Mouse (Mus musculus) myocyte (in vitro differentiated cells): ENCODE measurements around the gene Abcg2. TPM values are rescaled to one million over a fixed set of nuclear protein-coding genes. Genes with fewer than 3 reads are reported as not detected.

Experiments used
- H3K27me3 ChIP-seq: one replicate; pipeline ENCODE4 v1.6.1; 2011; ENCODE audit not compliant: control insufficient read depth, insufficient read depth, insufficient read length
- H3K36me3 ChIP-seq: one replicate; pipeline ENCODE4 v1.6.1; 2011; ENCODE audit not compliant: control insufficient read depth, insufficient read depth
- H3K4me2 ChIP-seq: one replicate; pipeline ENCODE4 v1.6.1; 2011; ENCODE audit warnings: low read depth, control low read depth
- H3K4me3 ChIP-seq: one replicate; pipeline ENCODE4 v1.5.1; 2011; ENCODE audit warnings: mild to moderate bottlenecking, control low read depth, moderate library complexity
- H3K79me2 ChIP-seq: one replicate; pipeline ENCODE4 v1.6.1; 2011; ENCODE audit not compliant: control insufficient read depth, insufficient read depth
- H3ac ChIP-seq: one replicate; pipeline ENCODE4 v1.6.1; 2011; ENCODE audit not compliant: control insufficient read depth, insufficient read length
- CEBPB ChIP-seq: IDR thresholded peaks from 2 replicates; pipeline ENCODE4 v1.6.1; 2011; ENCODE audit warnings: mild to moderate bottlenecking, moderate library complexity; ENCODE audit not compliant: poor library complexity, insufficient read depth, severe bottlenecking
- E2F4 ChIP-seq: IDR thresholded peaks from one replicate; pipeline ENCODE4 v1.6.1; 2011; ENCODE audit warnings: mild to moderate bottlenecking, control low read depth, moderate library complexity; ENCODE audit not compliant: insufficient read depth
- MAX ChIP-seq: IDR thresholded peaks from one replicate; pipeline ENCODE4 v1.6.1; 2011; ENCODE audit warnings: low read depth, mild to moderate bottlenecking, control low read depth
- MYOD1 ChIP-seq, 3 experiments: IDR thresholded peaks; one replicate each; pipeline ENCODE4 v1.6.1; 2011; ENCODE audit warnings: control low read depth in 2 of 3, low read depth in 2 of 3, mild to moderate bottlenecking in 2 of 3, moderate library complexity in 1 of 3; ENCODE audit not compliant: insufficient read length in 2 of 3, control insufficient read depth in 1 of 3
- MYOG ChIP-seq, 3 experiments: IDR thresholded peaks; one replicate each; pipeline ENCODE4 v1.6.1; 2011; ENCODE audit warnings: control low read depth in 2 of 3, low read depth in 2 of 3, mild to moderate bottlenecking in 2 of 3; ENCODE audit not compliant: insufficient read length in 2 of 3, control insufficient read depth in 1 of 3, insufficient read depth in 1 of 3
- POLR2A ChIP-seq: IDR thresholded peaks from one replicate; pipeline ENCODE4 v1.6.1; 2011; ENCODE audit warnings: low read depth, mild to moderate bottlenecking, control low read depth, moderate library complexity; ENCODE audit not compliant: insufficient read length
- POLR2AphosphoS2 ChIP-seq: IDR thresholded peaks from one replicate; pipeline ENCODE4 v1.6.1; 2011; ENCODE audit warnings: low read depth, control low read depth; ENCODE audit not compliant: insufficient read length
- REST ChIP-seq: IDR thresholded peaks from one replicate; pipeline ENCODE4 v1.6.1; 2011; ENCODE audit warnings: mild to moderate bottlenecking, control low read depth, moderate library complexity; ENCODE audit not compliant: insufficient read depth, insufficient read length
- SRF ChIP-seq: IDR thresholded peaks from one replicate; pipeline ENCODE4 v1.6.1; 2011; ENCODE audit warnings: low read depth; ENCODE audit not compliant: control insufficient read depth, insufficient read length
- TCF12 ChIP-seq: IDR thresholded peaks from one replicate; pipeline ENCODE4 v1.6.1; 2011; ENCODE audit warnings: mild to moderate bottlenecking, control low read depth; ENCODE audit not compliant: poor library complexity, insufficient read depth, severe bottlenecking
- TCF3 ChIP-seq: IDR thresholded peaks from one replicate; pipeline ENCODE4 v1.6.1; 2011; ENCODE audit warnings: low read depth, control low read depth; ENCODE audit not compliant: insufficient read length
- USF1 ChIP-seq: IDR thresholded peaks from one replicate; pipeline ENCODE4 v1.6.1; 2011; ENCODE audit warnings: low read depth, mild to moderate bottlenecking, control low read depth, moderate library complexity
- polyA plus RNA-seq: library from polyadenylated mRNA; unstranded; fragments of >200 nt; fragmentation: generic; extraction: Trizol; gene quantifications from one replicate; pipeline ENCODE4 v1.2.1, GENCODE M21; 2012; ENCODE audit warnings: missing spikeins

The Abcg2 gene
- polyA plus RNA-seq, 1 experiment: 25.0 TPM

DNA sequence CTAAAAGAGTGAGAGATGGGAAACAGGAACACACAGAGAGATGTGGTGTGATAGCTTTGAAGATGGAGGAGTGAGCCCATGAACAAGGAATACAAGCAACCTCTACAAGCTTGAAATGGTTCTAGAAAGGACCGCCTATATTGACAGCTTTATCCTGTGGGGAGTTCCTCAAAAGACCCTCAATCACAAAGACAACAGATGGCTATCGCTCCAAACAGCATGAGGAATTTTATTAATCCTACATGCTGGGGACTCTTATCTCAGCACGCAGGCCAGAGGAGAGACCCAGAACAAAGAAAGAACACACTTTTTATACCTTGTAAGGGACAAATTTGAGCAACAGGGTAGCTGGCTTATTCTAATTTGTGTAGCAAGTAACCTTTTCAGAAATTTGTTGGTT lies 48.1 kb downstream of the Abcg2 start:
- no peaks in the 10 kb centered on the region for H3K27me3 ChIP-seq
- no peaks in the 10 kb centered on the region for H3K36me3 ChIP-seq
- no peak overlapping the region for H3ac ChIP-seq
- no peak overlapping the region for H3K4me2 ChIP-seq
- H3K4me3 ChIP-seq: no peak overlapping the region
- TF ChIP-seq MAX (no peak), MYOD1 (IDR thresholded peaks at IDR 0.05; ENCODE audit: control insufficient read depth in 1 of 3, insufficient read length in 2 of 3, low read depth in 2 of 3) (no peak), USF1 (no peak), MYOG (IDR thresholded peaks at IDR 0.05; ENCODE audit: control insufficient read depth in 1 of 3, insufficient read depth in 1 of 3, insufficient read length in 2 of 3, low read depth in 2 of 3) (no peak), TCF12 (no peak), POLR2AphosphoS2 (no peak), E2F4 (no peak), POLR2A (no peak), TCF3 (no peak), SRF (no peak), REST (no peak), CEBPB (no peak)
- no peaks in the 10 kb centered on the region for H3K79me2 ChIP-seq

DNA sequence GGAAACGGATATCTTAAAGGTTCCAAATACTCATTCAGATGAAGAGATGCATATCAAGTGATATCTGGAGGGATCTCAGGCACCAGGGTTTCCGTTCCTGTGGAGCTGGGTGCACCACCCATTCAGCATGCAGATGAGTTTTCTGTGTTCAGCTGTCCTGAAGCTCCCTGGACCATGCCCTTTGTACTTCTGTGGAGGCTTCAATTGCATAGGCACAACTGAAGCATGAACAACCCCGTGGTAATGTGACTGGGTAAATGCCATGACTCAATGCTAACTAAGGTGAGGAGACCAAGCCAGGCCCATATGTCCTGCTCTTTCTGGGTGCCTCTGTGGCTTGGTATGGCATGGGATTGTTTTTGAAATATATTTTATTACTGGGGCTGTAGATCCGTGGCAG lies 49.4 kb downstream of the Abcg2 start:
- Histone ChIP-seq H3K27me3 (no peaks in the 10 kb centered on the region), H3K4me2 (no peak overlapping the region), H3K79me2 (no peaks in the 10 kb centered on the region), H3K4me3 (no peak overlapping the region), H3K36me3 (no peaks in the 10 kb centered on the region), H3ac (no peak overlapping the region)
- no peak for TF ChIP-seq MYOD1 (IDR thresholded peaks at IDR 0.05; ENCODE audit: control insufficient read depth in 1 of 3, insufficient read length in 2 of 3, low read depth in 2 of 3)
- no peak for TF ChIP-seq TCF3
- no peak for TF ChIP-seq CEBPB
- TF ChIP-seq MYOG (IDR thresholded peaks at IDR 0.05; ENCODE audit: control insufficient read depth in 1 of 3, insufficient read depth in 1 of 3, insufficient read length in 2 of 3, low read depth in 2 of 3): no peak
- TF ChIP-seq MAX: no peak
- no peak for TF ChIP-seq USF1
- no peak for TF ChIP-seq REST
- TF ChIP-seq TCF12: no peak
- no peak for TF ChIP-seq E2F4
- TF ChIP-seq POLR2AphosphoS2: no peak
- no peak for TF ChIP-seq SRF

DNA sequence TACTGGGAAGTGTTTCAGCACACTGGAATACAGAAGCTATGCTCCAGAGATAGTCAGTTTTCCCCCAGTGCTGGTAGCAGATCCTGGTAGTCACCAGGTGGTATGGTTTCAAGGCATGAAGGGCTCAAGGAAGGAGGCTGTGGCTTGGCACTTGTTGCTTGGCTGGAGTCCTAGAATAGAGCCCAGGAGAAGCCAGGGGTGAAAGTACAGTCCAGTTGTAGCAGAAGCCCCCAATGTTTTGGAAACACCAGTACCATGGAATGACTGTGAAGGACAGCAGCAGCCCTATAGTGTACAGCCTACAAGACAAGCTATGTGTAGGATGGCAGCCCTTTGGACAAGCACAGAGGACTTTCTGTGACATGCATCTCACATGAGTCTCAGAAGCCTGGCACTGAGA lies 54.2 kb downstream of the Abcg2 start:
- Histone ChIP-seq H3K4me3 (no peak overlapping the region), H3K79me2 (peaks cover under 1% of the 10 kb centered on the region), H3K4me2 (no peak overlapping the region), H3ac (no peak overlapping the region), H3K27me3 (no peaks in the 10 kb centered on the region), H3K36me3 (no peaks in the 10 kb centered on the region)
- TF ChIP-seq USF1: no peak
- no peak for TF ChIP-seq TCF12
- TF ChIP-seq SRF: no peak
- no peak for TF ChIP-seq TCF3
- no peak for TF ChIP-seq POLR2AphosphoS2
- TF ChIP-seq E2F4: no peak
- no peak for TF ChIP-seq MYOG (IDR thresholded peaks at IDR 0.05; ENCODE audit: control insufficient read depth in 1 of 3, insufficient read depth in 1 of 3, insufficient read length in 2 of 3, low read depth in 2 of 3)
- no peak for TF ChIP-seq MAX
- TF ChIP-seq POLR2A: no peak
- TF ChIP-seq REST: no peak
- no peak for TF ChIP-seq MYOD1 (IDR thresholded peaks at IDR 0.05; ENCODE audit: control insufficient read depth in 1 of 3, insufficient read length in 2 of 3, low read depth in 2 of 3)

DNA sequence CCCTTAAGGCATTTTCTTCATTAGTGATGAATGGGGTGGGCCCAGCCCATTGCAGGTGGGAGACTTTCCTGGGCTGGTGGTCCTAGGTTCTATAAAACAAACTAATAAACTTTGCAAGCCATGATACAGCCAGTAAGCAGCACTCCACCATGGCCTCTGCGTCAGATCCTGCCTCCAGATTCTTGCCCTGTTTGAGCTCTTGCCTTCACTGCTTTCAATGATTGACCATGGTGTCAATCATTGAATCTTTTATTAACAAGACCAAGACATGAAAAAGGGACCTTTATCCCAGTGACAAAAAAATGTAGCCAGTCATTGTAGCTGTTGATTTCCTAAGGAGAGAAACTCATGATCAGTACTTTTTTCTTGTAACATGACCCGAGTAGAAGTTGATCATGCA lies 55.1 kb downstream of the Abcg2 start:
- peaks cover 5% of the 10 kb centered on the region for H3K79me2 ChIP-seq
- no peak for TF ChIP-seq REST
- no peak for TF ChIP-seq TCF3
- TF ChIP-seq POLR2AphosphoS2: no peak
- TF ChIP-seq MAX: no peak
- no peak for TF ChIP-seq MYOG (IDR thresholded peaks at IDR 0.05; ENCODE audit: control insufficient read depth in 1 of 3, insufficient read depth in 1 of 3, insufficient read length in 2 of 3, low read depth in 2 of 3)
- TF ChIP-seq E2F4: no peak
- no peak for TF ChIP-seq TCF12
- no peak for TF ChIP-seq SRF
- no peak for TF ChIP-seq POLR2A
- TF ChIP-seq CEBPB: no peak
- TF ChIP-seq MYOD1 (IDR thresholded peaks at IDR 0.05; ENCODE audit: control insufficient read depth in 1 of 3, insufficient read length in 2 of 3, low read depth in 2 of 3): no peak
- H3K4me3 ChIP-seq: no peak overlapping the region
- no peak overlapping the region for H3K4me2 ChIP-seq
- no peaks in the 10 kb centered on the region for H3K27me3 ChIP-seq
- H3K36me3 ChIP-seq: no peaks in the 10 kb centered on the region
- no peak overlapping the region for H3ac ChIP-seq

DNA sequence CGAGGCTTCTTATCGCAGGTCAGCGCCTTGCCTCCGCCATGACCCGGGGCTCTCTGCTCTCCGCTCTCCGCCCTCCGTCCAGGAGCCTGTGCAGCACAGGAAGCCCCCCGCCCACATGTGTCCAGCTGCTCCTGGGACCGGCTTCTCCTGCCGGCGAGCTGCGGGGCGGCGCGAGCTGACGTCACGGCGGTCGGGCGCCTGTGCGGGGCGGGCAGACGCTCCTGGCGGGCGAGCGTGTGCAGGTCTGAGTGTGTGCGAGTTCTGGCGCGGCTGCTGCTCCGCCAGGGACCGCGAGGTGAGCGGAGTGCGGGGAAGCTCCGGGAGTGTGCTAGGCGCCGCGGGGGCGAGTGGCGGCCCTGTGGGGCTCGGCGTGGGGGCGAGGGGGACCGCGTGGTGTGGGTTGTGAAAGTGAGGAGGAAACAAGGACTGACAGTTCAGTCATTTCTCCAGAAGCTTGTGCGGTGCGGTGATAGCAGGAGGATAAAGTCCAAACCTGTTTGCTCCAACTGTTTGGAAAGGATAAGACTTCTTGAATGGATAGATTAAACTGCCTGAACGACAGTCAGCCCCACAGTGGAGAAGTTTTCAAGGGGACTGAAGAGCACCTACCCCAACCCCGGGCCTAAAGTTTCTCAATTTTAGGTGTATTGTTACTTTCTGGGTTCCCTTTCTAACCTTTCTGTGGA lies 56.2 kb downstream of the Abcg2 start:
- Histone ChIP-seq H3K36me3 (no peaks in the 10 kb centered on the region), H3K4me2 (peak overlapping the region; percentile 99), H3ac (peak overlapping the region; percentile 8), H3K4me3 (peak overlapping the region; percentile 31), H3K79me2 (peaks cover 5% of the 10 kb centered on the region), H3K27me3 (no peaks in the 10 kb centered on the region)
- TF ChIP-seq MYOG (IDR thresholded peaks at IDR 0.05; ENCODE audit: control insufficient read depth in 1 of 3, insufficient read depth in 1 of 3, insufficient read length in 2 of 3, low read depth in 2 of 3): peak in 2 of 3 experiments; percentile 34 to 64
- no peak for TF ChIP-seq TCF12
- no peak for TF ChIP-seq MAX
- TF ChIP-seq CEBPB: no peak
- no peak for TF ChIP-seq USF1
- peak in 2 of 3 experiments; percentile 11 to 61 for TF ChIP-seq MYOD1 (IDR thresholded peaks at IDR 0.05; ENCODE audit: control insufficient read depth in 1 of 3, insufficient read length in 2 of 3, low read depth in 2 of 3)
- TF ChIP-seq POLR2A: peak; percentile 70
- peak; percentile 45 for TF ChIP-seq POLR2AphosphoS2
- TF ChIP-seq TCF3: no peak
- no peak for TF ChIP-seq E2F4
- TF ChIP-seq SRF: no peak
- no peak for TF ChIP-seq REST
